Mouse (Mus musculus) kidney, adult 8-10 months (tissue): ENCODE results near the gene Sap30.

ENCODE experiments used
- DNase-seq, 2 experiments: peaks; one replicate each; pipeline ENCODE4 v3.0.0; 2022

Gene Sap30

DNA sequence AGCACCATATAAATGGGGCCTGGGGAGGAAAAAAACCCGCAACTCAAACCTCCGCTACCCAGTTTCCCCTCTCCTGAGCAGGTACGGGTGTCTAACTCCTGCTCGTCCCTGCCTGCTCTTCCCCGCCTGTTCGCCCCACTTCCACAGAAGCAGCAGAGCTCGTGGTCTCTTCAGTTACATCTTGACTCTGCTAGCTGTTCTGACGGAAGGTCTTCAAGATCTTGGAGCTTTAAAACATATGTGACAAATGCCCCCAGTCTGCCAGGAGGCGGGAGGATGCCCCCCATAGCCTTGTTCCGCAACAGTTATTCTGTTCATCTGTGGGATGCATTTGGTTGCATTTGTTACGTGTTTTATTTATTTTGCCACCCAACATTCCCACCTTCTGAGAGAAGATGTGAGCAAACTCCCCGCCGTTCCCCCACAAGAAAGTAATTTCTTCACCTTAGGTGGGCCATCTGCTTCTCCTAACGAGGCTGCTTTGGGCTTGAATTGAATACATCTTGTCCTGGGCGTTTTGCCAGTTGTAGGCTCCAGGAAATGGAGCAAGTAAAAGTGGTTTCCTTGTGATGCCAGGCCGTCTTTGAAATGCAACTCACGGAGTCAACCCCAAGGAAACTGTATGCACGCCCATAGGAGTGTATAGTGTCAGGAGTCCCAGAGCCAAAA, 51.8 kb downstream of the Sap30 start:
- DNase-seq, result no peak

- DNase-seq, result no peak
These were observed 54.9 kb downstream of the Sap30 start for GRCm38 (mm10) chr8:57432802-57433201.
